Mouse (Mus musculus): Measurements from ENCODE around the gene Macf1. TPM values are rescaled to one million over a fixed set of nuclear protein-coding genes. Genes with fewer than 3 reads are reported as not detected.

The Macf1 gene
- polyA plus RNA-seq, 1 experiment: 62.9 TPM

GRCm38 (mm10) chr4:123427900-123428684, 256.1 kb downstream of the Macf1 start:
- Histone ChIP-seq H3K27ac (ENCODE audit: insufficient read depth, low read depth, low read length) (peak overlapping the region; percentile 84), H3K27me3 (replicated peaks; ENCODE audit: control insufficient read depth, insufficient read depth, low read length) (no peaks in the 10 kb centered on the region)

GRCm38 (mm10) chr4:123427271-123427899, 256.8 kb downstream of the Macf1 start:
- peak overlapping the region; percentile 84 for H3K27ac ChIP-seq (ENCODE audit: insufficient read depth, low read depth, low read length)
- TF ChIP-seq CTCF (conservative IDR thresholded peaks at IDR 0.05; ENCODE audit: insufficient read depth, insufficient read length, low read depth, low read length) (no peak), POLR2A (IDR thresholded peaks at IDR 0.05; ENCODE audit: low read depth, low read length) (no peak)
- no peaks in the 10 kb centered on the region for H3K27me3 ChIP-seq (replicated peaks; ENCODE audit: control insufficient read depth, insufficient read depth, low read length)
- DNase-seq: peak; percentile 52
- no peak overlapping the region for H3K4me3 ChIP-seq (ENCODE audit: insufficient read depth, low read depth, low read length)
- H3K36me3 ChIP-seq (ENCODE audit: control insufficient read depth, insufficient read depth, low read length): peaks cover 2% of the 10 kb centered on the region
- H3K4me1 ChIP-seq (ENCODE audit: control insufficient read depth, insufficient read depth, low read length): peaks cover 18% of the 10 kb centered on the region
- WGBS: 66% methylated on average over 9 of the region's 9 CpGs

More at GRCm38 (mm10) chr4:123427900-123428684, 256.1 kb downstream of the Macf1 start:
- no peak overlapping the region for H3K4me3 ChIP-seq (ENCODE audit: insufficient read depth, low read depth, low read length)
- WGBS: 51% methylated on average over 5 of the region's 5 CpGs
- H3K36me3 ChIP-seq (ENCODE audit: control insufficient read depth, insufficient read depth, low read length): peaks cover 4% of the 10 kb centered on the region
- peak; percentile 39 for DNase-seq
- H3K4me1 ChIP-seq (ENCODE audit: control insufficient read depth, insufficient read depth, low read length): peaks cover 16% of the 10 kb centered on the region
- TF ChIP-seq POLR2A (IDR thresholded peaks at IDR 0.05; ENCODE audit: low read depth, low read length): no peak
- no peak for TF ChIP-seq CTCF (conservative IDR thresholded peaks at IDR 0.05; ENCODE audit: insufficient read depth, insufficient read length, low read depth, low read length)

GRCm38 (mm10) chr4:123426429-123427080, 257.6 kb downstream of the Macf1 start:
- 66% methylated on average over 10 of the region's 10 CpGs for WGBS
- no peak for DNase-seq
- Histone ChIP-seq H3K27me3 (replicated peaks; ENCODE audit: control insufficient read depth, insufficient read depth, low read length) (no peaks in the 10 kb centered on the region), H3K27ac (ENCODE audit: insufficient read depth, low read depth, low read length) (peak overlapping the region; percentile 84; the same call in 1 of the 2 replicates), H3K36me3 (ENCODE audit: control insufficient read depth, insufficient read depth, low read length) (no peaks in the 10 kb centered on the region; the same call in 1 of the 2 replicates), H3K4me1 (ENCODE audit: control insufficient read depth, insufficient read depth, low read length) (peaks cover 18% of the 10 kb centered on the region), H3K4me3 (ENCODE audit: insufficient read depth, low read depth, low read length) (no peak overlapping the region)
- TF ChIP-seq POLR2A (IDR thresholded peaks at IDR 0.05; ENCODE audit: low read depth, low read length): no peak
- no peak for TF ChIP-seq CTCF (conservative IDR thresholded peaks at IDR 0.05; ENCODE audit: insufficient read depth, insufficient read length, low read depth, low read length)

- peak; percentile 61 for DNase-seq
- Histone ChIP-seq H3K27me3 (replicated peaks; ENCODE audit: control insufficient read depth, insufficient read depth, low read length) (no peaks in the 10 kb centered on the region), H3K36me3 (ENCODE audit: control insufficient read depth, insufficient read depth, low read length) (no peaks in the 10 kb centered on the region; the same call in 1 of the 2 replicates), H3K27ac (ENCODE audit: insufficient read depth, low read depth, low read length) (peak overlapping the region; percentile 86), H3K4me1 (ENCODE audit: control insufficient read depth, insufficient read depth, low read length) (peaks cover 18% of the 10 kb centered on the region), H3K4me3 (ENCODE audit: insufficient read depth, low read depth, low read length) (no peak overlapping the region)
- 48% methylated on average over 1 of the region's 1 CpGs for WGBS
- TF ChIP-seq POLR2A (IDR thresholded peaks at IDR 0.05; ENCODE audit: low read depth, low read length) (no peak), CTCF (conservative IDR thresholded peaks at IDR 0.05; ENCODE audit: insufficient read depth, insufficient read length, low read depth, low read length) (no peak)
These were observed 258.4 kb downstream of the Macf1 start for GRCm38 (mm10) chr4:123425672-123426272.

GRCm38 (mm10) chr4:123424050-123424449, 260.1 kb downstream of the Macf1 start:
- peak; percentile 75 for DNase-seq
- no peak overlapping the region for H3K4me3 ChIP-seq (ENCODE audit: insufficient read depth, low read depth, low read length)
- no peaks in the 10 kb centered on the region for H3K36me3 ChIP-seq (ENCODE audit: control insufficient read depth, insufficient read depth, low read length)
- H3K27ac ChIP-seq (ENCODE audit: insufficient read depth, low read depth, low read length): peak overlapping the region; percentile 30; the same call in 1 of the 2 replicates
- TF ChIP-seq CTCF (conservative IDR thresholded peaks at IDR 0.05; ENCODE audit: insufficient read depth, insufficient read length, low read depth, low read length) (no peak), POLR2A (IDR thresholded peaks at IDR 0.05; ENCODE audit: low read depth, low read length) (no peak)
- peaks cover 21% of the 10 kb centered on the region for H3K4me1 ChIP-seq (ENCODE audit: control insufficient read depth, insufficient read depth, low read length)
- WGBS: 61% methylated on average over 2 of the region's 2 CpGs
- no peaks in the 10 kb centered on the region for H3K27me3 ChIP-seq (replicated peaks; ENCODE audit: control insufficient read depth, insufficient read depth, low read length)

- H3K4me3 ChIP-seq (ENCODE audit: insufficient read depth, low read depth, low read length): no peak overlapping the region
- 27% methylated on average over 6 of the region's 6 CpGs for WGBS
- peak overlapping the region; percentile 5; the same call in 1 of the 2 replicates for H3K27ac ChIP-seq (ENCODE audit: insufficient read depth, low read depth, low read length)
- peak; percentile 60 for DNase-seq
- peaks cover 17% of the 10 kb centered on the region for H3K4me1 ChIP-seq (ENCODE audit: control insufficient read depth, insufficient read depth, low read length)
- TF ChIP-seq POLR2A (IDR thresholded peaks at IDR 0.05; ENCODE audit: low read depth, low read length) (no peak), CTCF (conservative IDR thresholded peaks at IDR 0.05; ENCODE audit: insufficient read depth, insufficient read length, low read depth, low read length) (no peak)
- H3K36me3 ChIP-seq (ENCODE audit: control insufficient read depth, insufficient read depth, low read length): no peaks in the 10 kb centered on the region
- H3K27me3 ChIP-seq (replicated peaks; ENCODE audit: control insufficient read depth, insufficient read depth, low read length): no peaks in the 10 kb centered on the region
These were observed 261.3 kb downstream of the Macf1 start for GRCm38 (mm10) chr4:123422828-123423227.
